Mouse (Mus musculus): ENCODE data around the gene Hip1r. TPM values are rescaled to one million over a fixed set of nuclear protein-coding genes. Genes with fewer than 3 reads are reported as not detected.

Gene Hip1r
- polyA plus RNA-seq, 1 experiment from 2014 or later: 14.5 TPM

Small RNAs within 50 kb of the gene (microRNA-seq; reads per million reads assigned to microRNA genes)
- gene Mir7032: not detected

Other genes with a start within 250 kb of the Hip1r start
- 110 and 116 TPM in 2 replicates for gene Rsrc2, start 224.2 kb upstream of the Hip1r start, polyA plus RNA-seq (2015; fragmentation: Nextera tagmentation; extraction: Ambion mirVana)
- gene Kntc1, start 223.9 kb upstream of the Hip1r start, polyA plus RNA-seq (2015; fragmentation: Nextera tagmentation; extraction: Ambion mirVana): 28.6 and 32.4 TPM in 2 replicates
- 0.30 and 0.49 TPM in 2 replicates for gene Hcar2, start 108.1 kb upstream of the Hip1r start, polyA plus RNA-seq (2015; fragmentation: Nextera tagmentation; extraction: Ambion mirVana)
- 1.2 and 1.4 TPM in 2 replicates for gene Hcar1, start 93.6 kb upstream of the Hip1r start, polyA plus RNA-seq (2015; fragmentation: Nextera tagmentation; extraction: Ambion mirVana)
- 92.8 and 118 TPM in 2 replicates for gene Denr, start 66.5 kb upstream of the Hip1r start, polyA plus RNA-seq (2015; fragmentation: Nextera tagmentation; extraction: Ambion mirVana)
- 2.0 and 2.3 TPM in 2 replicates for gene Gm43518, start 46.2 kb upstream of the Hip1r start, polyA plus RNA-seq (2015; fragmentation: Nextera tagmentation; extraction: Ambion mirVana)
- gene Ccdc62, start 42.9 kb upstream of the Hip1r start, polyA plus RNA-seq (2015; fragmentation: Nextera tagmentation; extraction: Ambion mirVana): 7.7 and 8.0 TPM in 2 replicates
- 39.2 and 41.6 TPM in 2 replicates for gene Vps37b, start 58.6 kb downstream of the Hip1r start, polyA plus RNA-seq (2015; fragmentation: Nextera tagmentation; extraction: Ambion mirVana)
- 2.7 and 3.8 TPM in 2 replicates for gene Abcb9, start 122.2 kb downstream of the Hip1r start, polyA plus RNA-seq (2015; fragmentation: Nextera tagmentation; extraction: Ambion mirVana)
- 29.7 and 33.1 TPM in 2 replicates for gene Ogfod2, start 138.7 kb downstream of the Hip1r start, polyA plus RNA-seq (2015; fragmentation: Nextera tagmentation; extraction: Ambion mirVana)
- 98.8 and 99.9 TPM in 2 replicates for gene Arl6ip4, start 142.5 kb downstream of the Hip1r start, polyA plus RNA-seq (2015; fragmentation: Nextera tagmentation; extraction: Ambion mirVana)